Mouse (Mus musculus): Measurements from ENCODE around the gene Als2. TPM values are rescaled to one million over a fixed set of nuclear protein-coding genes. Genes with fewer than 3 reads are reported as not detected.

The Als2 gene
- polyA plus RNA-seq, 2 experiments = 3.7 to 4.1 TPM

- 76% methylated on average over 10 of the region's 10 CpGs for WGBS (ENCODE audit: insufficient replicate concordance)
- H3K27me3 ChIP-seq (ENCODE audit: control insufficient read depth, insufficient read depth, low read length) = no peaks in the 10 kb centered on the region
- TF ChIP-seq CTCF (IDR thresholded peaks at IDR 0.05; ENCODE audit: low read depth) (no peak), EP300 (IDR thresholded peaks at IDR 0.05; ENCODE audit: low read depth) (no peak)
- H3K27ac ChIP-seq = no peak overlapping the region
- H3K9ac ChIP-seq (replicated peaks) = no peak overlapping the region
- 0 out of 4 replicates have a peak, but pooled peaks cover 0 to 2% of the 10 kb centered on the region in 2 experiments for H3K4me1 ChIP-seq (replicated peaks; ENCODE audit: control insufficient read depth in 2 of 2, insufficient read depth in 2 of 2, low read length in 1 of 2)
- H3K36me3 ChIP-seq (replicated peaks; ENCODE audit: control insufficient read depth, insufficient read depth, low read depth) = 0 out of 2 replicates have a peak, but pooled peaks cover 2% of the 10 kb centered on the region
- ATAC-seq (ENCODE audit: insufficient read depth) (no peak), DNase-seq (ENCODE audit: low read depth in 3 of 3, low spot score in 3 of 3) (no peak)
- no peak overlapping the region for H3K4me3 ChIP-seq (ENCODE audit: insufficient read depth in 1 of 2, low read depth in 2 of 2, low read length in 2 of 2)
- no peak overlapping the region for H3K4me2 ChIP-seq (ENCODE audit: low read depth)
- H3K9me3 ChIP-seq (ENCODE audit: control insufficient read depth, low read length) = no peaks in the 10 kb centered on the region
Measured at GRCm38 (mm10) chr1:59186317-59186716, 50.7 kb downstream of the Als2 start.

GRCm38 (mm10) chr1:59185410-59185809 is 51.6 kb downstream of the Als2 start:
- H3K9me3 ChIP-seq (ENCODE audit: control insufficient read depth, low read length) = no peaks in the 10 kb centered on the region
- DNase-seq (ENCODE audit: low read depth in 3 of 3, low spot score in 3 of 3) (no peak), ATAC-seq (ENCODE audit: insufficient read depth) (no peak)
- no peak overlapping the region for H3K4me2 ChIP-seq (ENCODE audit: low read depth)
- no peaks in the 10 kb centered on the region for H3K27me3 ChIP-seq (ENCODE audit: control insufficient read depth, insufficient read depth, low read length)
- 0 out of 4 replicates have a peak, but pooled peaks cover 0 to 2% of the 10 kb centered on the region in 2 experiments for H3K4me1 ChIP-seq (replicated peaks; ENCODE audit: control insufficient read depth in 2 of 2, insufficient read depth in 2 of 2, low read length in 1 of 2)
- WGBS (ENCODE audit: insufficient replicate concordance) = 78% methylated on average over 9 of the region's 9 CpGs
- H3K27ac ChIP-seq = no peak overlapping the region
- no peak for TF ChIP-seq EP300 (IDR thresholded peaks at IDR 0.05; ENCODE audit: low read depth)
- TF ChIP-seq CTCF (IDR thresholded peaks at IDR 0.05; ENCODE audit: low read depth) = no peak
- no peak overlapping the region for H3K4me3 ChIP-seq (ENCODE audit: insufficient read depth in 1 of 2, low read depth in 2 of 2, low read length in 2 of 2)
- no peak overlapping the region for H3K9ac ChIP-seq (replicated peaks)
- H3K36me3 ChIP-seq (replicated peaks; ENCODE audit: control insufficient read depth, insufficient read depth, low read depth) = 0 out of 2 replicates have a peak, but pooled peaks cover 2% of the 10 kb centered on the region

- H3K9me3 ChIP-seq (ENCODE audit: control insufficient read depth, low read length) = no peaks in the 10 kb centered on the region
- H3K27ac ChIP-seq = no peak overlapping the region
- ATAC-seq (ENCODE audit: insufficient read depth) = peak; percentile 78
- DNase-seq (ENCODE audit: low read depth in 3 of 3, low spot score in 3 of 3) = peak in 2 of 3 experiments; percentile 22 to 31
- no peak overlapping the region for H3K9ac ChIP-seq (replicated peaks)
- H3K36me3 ChIP-seq (replicated peaks; ENCODE audit: control insufficient read depth, insufficient read depth, low read depth) = peaks cover 4% of the 10 kb centered on the region
- WGBS (ENCODE audit: insufficient replicate concordance) = 12% methylated on average over 4 of the region's 4 CpGs
- H3K4me3 ChIP-seq (ENCODE audit: insufficient read depth in 1 of 2, low read depth in 2 of 2, low read length in 2 of 2) = no peak overlapping the region
- H3K4me2 ChIP-seq (ENCODE audit: low read depth) = no peak overlapping the region
- H3K4me1 ChIP-seq (replicated peaks; ENCODE audit: control insufficient read depth in 2 of 2, insufficient read depth in 2 of 2, low read length in 1 of 2) = 0 out of 4 replicates have a peak, but pooled peaks cover 0 to 2% of the 10 kb centered on the region in 2 experiments
- peak; percentile 50 for TF ChIP-seq EP300 (IDR thresholded peaks at IDR 0.05; ENCODE audit: low read depth)
- TF ChIP-seq CTCF (IDR thresholded peaks at IDR 0.05; ENCODE audit: low read depth) = no peak
- no peaks in the 10 kb centered on the region for H3K27me3 ChIP-seq (ENCODE audit: control insufficient read depth, insufficient read depth, low read length)
Measured at GRCm38 (mm10) chr1:59183045-59183444, 54.0 kb downstream of the Als2 start.

GRCm38 (mm10) chr1:59182373-59182772 is 54.7 kb downstream of the Als2 start:
- Histone ChIP-seq H3K4me2 (ENCODE audit: low read depth) (no peak overlapping the region), H3K4me1 (replicated peaks; ENCODE audit: control insufficient read depth in 2 of 2, insufficient read depth in 2 of 2, low read length in 1 of 2) (0 out of 4 replicates have a peak, but pooled peaks cover 0 to 2% of the 10 kb centered on the region in 2 experiments), H3K4me3 (ENCODE audit: insufficient read depth in 1 of 2, low read depth in 2 of 2, low read length in 2 of 2) (no peak overlapping the region), H3K9ac (replicated peaks) (no peak overlapping the region), H3K9me3 (ENCODE audit: control insufficient read depth, low read length) (no peaks in the 10 kb centered on the region), H3K36me3 (replicated peaks; ENCODE audit: control insufficient read depth, insufficient read depth, low read depth) (peaks cover 4% of the 10 kb centered on the region), H3K27me3 (ENCODE audit: control insufficient read depth, insufficient read depth, low read length) (no peaks in the 10 kb centered on the region), H3K27ac (no peak overlapping the region)
- 68% methylated on average over 2 of the region's 2 CpGs for WGBS (ENCODE audit: insufficient replicate concordance)
- no peak for ATAC-seq (ENCODE audit: insufficient read depth)
- TF ChIP-seq CTCF (IDR thresholded peaks at IDR 0.05; ENCODE audit: low read depth) (no peak), EP300 (IDR thresholded peaks at IDR 0.05; ENCODE audit: low read depth) (no peak)
- no peak for DNase-seq (ENCODE audit: low read depth in 3 of 3, low spot score in 3 of 3)

GRCm38 (mm10) chr1:59180003-59180402 is 57.0 kb downstream of the Als2 start:
- no peak for TF ChIP-seq EP300 (IDR thresholded peaks at IDR 0.05; ENCODE audit: low read depth)
- TF ChIP-seq CTCF (IDR thresholded peaks at IDR 0.05; ENCODE audit: low read depth) = no peak
- ATAC-seq (ENCODE audit: insufficient read depth) (no peak), DNase-seq (ENCODE audit: low read depth in 3 of 3, low spot score in 3 of 3) (no peak)
- H3K4me1 ChIP-seq (replicated peaks; ENCODE audit: control insufficient read depth in 2 of 2, insufficient read depth in 2 of 2, low read length in 1 of 2) = 0 out of 4 replicates have a peak, but pooled peaks cover 0 to 2% of the 10 kb centered on the region in 2 experiments
- H3K4me2 ChIP-seq (ENCODE audit: low read depth) = no peak overlapping the region
- no peaks in the 10 kb centered on the region for H3K27me3 ChIP-seq (ENCODE audit: control insufficient read depth, insufficient read depth, low read length)
- H3K36me3 ChIP-seq (replicated peaks; ENCODE audit: control insufficient read depth, insufficient read depth, low read depth) = peaks cover 4% of the 10 kb centered on the region
- 50% methylated on average over 3 of the region's 3 CpGs for WGBS (ENCODE audit: insufficient replicate concordance)
- H3K9me3 ChIP-seq (ENCODE audit: control insufficient read depth, low read length) = no peaks in the 10 kb centered on the region
- no peak overlapping the region for H3K4me3 ChIP-seq (ENCODE audit: insufficient read depth in 1 of 2, low read depth in 2 of 2, low read length in 2 of 2)
- H3K27ac ChIP-seq = no peak overlapping the region
- H3K9ac ChIP-seq (replicated peaks) = no peak overlapping the region

All from liver, embryonic 14.5 days (tissue).